Comparison of ENCODE assay signal across 26 mouse cellular contexts in genomic region chr6:33136906-33137305, GRCm38 (mm10).
A peak's percentile ranks its signal among the peaks of the same experiment; 100 is the strongest.
DNase-seq lines count a peak whose midpoint lies in the region; ATAC-seq and TF ChIP-seq lines count a peak whose summit lies in the region.
"Had no signal": no experiment of that assay in that cellular context is flagged by ENCODE, and none has a peak within 500 bp of the region (broad histone marks: within the 10 kb centered on the region; RNA-seq: fewer than 3 reads in every experiment).

No protein-coding gene starts in this region.

- H3K27me3 ChIP-seq in hindbrain, embryonic 15.5 days = no peaks in the 10 kb centered on the region
- no peaks in the 10 kb centered on the region for H3K27me3 ChIP-seq in hindbrain, embryonic 11.5 days (ENCODE audit: control insufficient read depth, insufficient read depth, low read length)
- H3K27me3 ChIP-seq in midbrain, postnatal 0 days (ENCODE audit: insufficient read depth, low read length) = no peaks in the 10 kb centered on the region
- H3K27me3 ChIP-seq in midbrain, embryonic 14.5 days (ENCODE audit: control insufficient read depth, insufficient read depth, low read length) = no peaks in the 10 kb centered on the region
- H3K27me3 ChIP-seq in forebrain, embryonic 11.5 days (ENCODE audit: control insufficient read depth, insufficient read depth, low read length) = no peaks in the 10 kb centered on the region

- H3K9ac ChIP-seq in hindbrain, embryonic 15.5 days = no peak overlapping the region
- no peak overlapping the region for H3K9ac ChIP-seq in hindbrain, embryonic 11.5 days (ENCODE audit: low read depth, low read length)
- H3K9ac ChIP-seq in midbrain, postnatal 0 days (replicated peaks; ENCODE audit: low read length, poor library complexity, severe bottlenecking) = no peak overlapping the region
- H3K9ac ChIP-seq in midbrain, embryonic 14.5 days (replicated peaks; ENCODE audit: low read length) = no peak overlapping the region
- H3K9ac ChIP-seq in forebrain, embryonic 11.5 days (ENCODE audit: low read length) = no peak overlapping the region
- H3K9ac ChIP-seq: forebrain, postnatal 0 days had no signal

- ATAC-seq in hindbrain, embryonic 15.5 days (ENCODE audit: low FRiP score, low read depth) = peak; percentile 34; the same call in 1 of the 2 replicates
- ATAC-seq in hindbrain, embryonic 11.5 days (ENCODE audit: low FRiP score) = no peak
- ATAC-seq in midbrain, postnatal 0 days (ENCODE audit: low FRiP score) = no peak
- no peak for ATAC-seq in midbrain, embryonic 14.5 days (ENCODE audit: low FRiP score, low TSS enrichment)
- no peak for ATAC-seq in forebrain, embryonic 11.5 days (replicated peaks; ENCODE audit: low FRiP score)
- ATAC-seq: forebrain, embryonic 14.5 days; forebrain, postnatal 0 days; hindbrain, postnatal 0 days; inflammation-experienced regulatory T-cells, adult 6 months; intestine, embryonic 16.5 days had no signal

- no peak overlapping the region for H3K27ac ChIP-seq in hindbrain, embryonic 15.5 days (replicated peaks)
- H3K27ac ChIP-seq in hindbrain, embryonic 11.5 days (ENCODE audit: low read depth, low read length) = no peak overlapping the region
- no peak overlapping the region for H3K27ac ChIP-seq in midbrain, postnatal 0 days (ENCODE audit: low read depth, low read length)
- no peak overlapping the region for H3K27ac ChIP-seq in midbrain, embryonic 14.5 days (replicated peaks; ENCODE audit: low read depth, low read length)
- H3K27ac ChIP-seq in forebrain, embryonic 11.5 days (ENCODE audit: low read depth, low read length) = no peak overlapping the region
- H3K27ac ChIP-seq: forebrain, embryonic 10.5 days; gastrocnemius, adult 2 months; hindbrain, embryonic 10.5 days; hindbrain, postnatal 0 days had no signal

- no peak for DNase-seq in hindbrain, embryonic 11.5 days (ENCODE audit: low spot score)
- DNase-seq in midbrain, postnatal 0 days (ENCODE audit: low spot score) = peak; percentile 39
- no peak for DNase-seq in midbrain, embryonic 14.5 days
- DNase-seq in brain, adult 2 months (ENCODE audit: low read depth, low spot score) = peak; percentile 18
- DNase-seq in retina, postnatal 1 day = peak; percentile 51
- DNase-seq in forebrain, embryonic 11.5 days (ENCODE audit: low spot score) = no peak
- DNase-seq: adrenal gland, adult 2 months; adrenal gland, postnatal 14 days; B cell, adult 2 months; cerebellum, adult 18-20 months; cerebellum, adult 9-10 months; cerebellum, postnatal 36 days; embryo, embryonic 11 days; forebrain, postnatal 0 days; gastrocnemius, adult 2 months; gastrocnemius, postnatal 14 days; heart, adult 11 months had no signal

- no peak for TF ChIP-seq CTCF in midbrain, postnatal 0 days (IDR thresholded peaks at IDR 0.05)

- no peaks in the 10 kb centered on the region for H3K36me3 ChIP-seq in hindbrain, embryonic 15.5 days
- H3K36me3 ChIP-seq in hindbrain, embryonic 11.5 days (ENCODE audit: control insufficient read depth, insufficient read depth, low read length) = no peaks in the 10 kb centered on the region
- H3K36me3 ChIP-seq in midbrain, postnatal 0 days (ENCODE audit: insufficient read depth, low read length) = no peaks in the 10 kb centered on the region
- H3K36me3 ChIP-seq in midbrain, embryonic 14.5 days (ENCODE audit: control insufficient read depth, insufficient read depth, low read length) = no peaks in the 10 kb centered on the region
- no peaks in the 10 kb centered on the region for H3K36me3 ChIP-seq in forebrain, embryonic 11.5 days (ENCODE audit: control insufficient read depth, insufficient read depth, low read length)
- H3K36me3 ChIP-seq: forebrain, embryonic 10.5 days; G1E; hindbrain, embryonic 10.5 days had no signal

- 47% methylated on average over 7 of the region's 7 CpGs for WGBS in hindbrain, embryonic 15.5 days
- 85% methylated on average over 7 of the region's 7 CpGs for WGBS in hindbrain, embryonic 11.5 days
- 75% methylated on average over 7 of the region's 7 CpGs for WGBS in midbrain, postnatal 0 days
- 82% methylated on average over 7 of the region's 7 CpGs for WGBS in midbrain, embryonic 14.5 days
- WGBS in forebrain, embryonic 11.5 days = 82% methylated on average over 7 of the region's 7 CpGs

- H3K9me3 ChIP-seq in hindbrain, embryonic 15.5 days = no peaks in the 10 kb centered on the region
- no peaks in the 10 kb centered on the region for H3K9me3 ChIP-seq in hindbrain, embryonic 11.5 days (ENCODE audit: control insufficient read depth, low read length)
- no peaks in the 10 kb centered on the region for H3K9me3 ChIP-seq in midbrain, postnatal 0 days (ENCODE audit: low read length)
- no peaks in the 10 kb centered on the region for H3K9me3 ChIP-seq in midbrain, embryonic 14.5 days (ENCODE audit: control insufficient read depth, low read length)
- no peaks in the 10 kb centered on the region for H3K9me3 ChIP-seq in forebrain, embryonic 11.5 days (ENCODE audit: control insufficient read depth, low read length)
- H3K9me3 ChIP-seq: forebrain, embryonic 10.5 days; G1E; hindbrain, embryonic 10.5 days had no signal

- H3K4me3 ChIP-seq in hindbrain, embryonic 15.5 days = no peak overlapping the region
- no peak overlapping the region for H3K4me3 ChIP-seq in hindbrain, embryonic 11.5 days (ENCODE audit: low read depth, low read length)
- no peak overlapping the region for H3K4me3 ChIP-seq in midbrain, postnatal 0 days (ENCODE audit: low read depth, low read length)
- H3K4me3 ChIP-seq in midbrain, embryonic 14.5 days (replicated peaks; ENCODE audit: low read depth, low read length) = no peak overlapping the region
- no peak overlapping the region for H3K4me3 ChIP-seq in forebrain, embryonic 11.5 days (ENCODE audit: low read depth, low read length)
- H3K4me3 ChIP-seq: forebrain, embryonic 10.5 days; gastrocnemius, adult 2 months; hindbrain, embryonic 10.5 days had no signal

- H3K4me2 ChIP-seq in hindbrain, embryonic 15.5 days = no peak overlapping the region
- no peak overlapping the region for H3K4me2 ChIP-seq in hindbrain, embryonic 11.5 days (replicated peaks; ENCODE audit: low read depth, low read length)
- no peak overlapping the region for H3K4me2 ChIP-seq in midbrain, postnatal 0 days (ENCODE audit: low read depth, low read length, poor library complexity, severe bottlenecking)
- no peak overlapping the region for H3K4me2 ChIP-seq in midbrain, embryonic 14.5 days (ENCODE audit: low read length)
- H3K4me2 ChIP-seq in forebrain, embryonic 11.5 days (ENCODE audit: low read depth, low read length, severe bottlenecking) = no peak overlapping the region
- H3K4me2 ChIP-seq: heart, embryonic 11.5 days had no signal

- H3K4me1 ChIP-seq in hindbrain, embryonic 15.5 days (replicated peaks) = no peaks in the 10 kb centered on the region
- H3K4me1 ChIP-seq in hindbrain, embryonic 11.5 days (replicated peaks; ENCODE audit: control insufficient read depth, insufficient read depth, low read length) = no peaks in the 10 kb centered on the region
- no peaks in the 10 kb centered on the region for H3K4me1 ChIP-seq in midbrain, postnatal 0 days (ENCODE audit: insufficient read depth, low read length)
- H3K4me1 ChIP-seq in midbrain, embryonic 14.5 days (ENCODE audit: control insufficient read depth, insufficient read depth, low read length) = no peaks in the 10 kb centered on the region
- H3K4me1 ChIP-seq in forebrain, embryonic 11.5 days (replicated peaks; ENCODE audit: control insufficient read depth, insufficient read depth, low read length) = no peaks in the 10 kb centered on the region
- H3K4me1 ChIP-seq: forebrain, embryonic 10.5 days; hindbrain, embryonic 10.5 days had no signal

Comparison
In these comparisons a context has a peak if more than half of its experiments do, and no peak if none do; other contexts are left out.
1. DNase-seq: peak in midbrain, postnatal 0 days (single experiment), brain, adult 2 months (single experiment) and retina, postnatal 1 day (single experiment); none in hindbrain, embryonic 11.5 days (single experiment), midbrain, embryonic 14.5 days (single experiment) and forebrain, embryonic 11.5 days (single experiment).